In the genomic region with DNA sequence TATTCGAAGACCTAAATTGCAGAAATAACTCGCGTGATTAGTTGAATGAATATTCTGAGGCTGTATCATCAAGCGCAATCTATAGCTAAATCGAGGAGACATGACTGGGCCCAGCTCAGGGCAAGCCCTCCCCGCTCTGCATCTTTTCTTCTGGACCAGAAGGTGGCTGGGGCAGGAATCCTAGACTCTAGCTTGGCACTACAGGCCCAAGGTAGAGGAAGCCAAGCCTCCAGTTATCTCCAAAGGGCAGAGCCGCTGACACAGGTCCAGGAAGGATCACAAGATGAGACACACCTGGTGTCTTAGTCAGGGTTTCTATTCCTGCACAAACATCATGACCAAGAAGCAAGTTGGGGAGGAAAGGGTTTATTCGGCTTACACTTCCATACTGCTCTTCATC, we compare ENCODE assay signal across 19 mouse cellular contexts.
DNase-seq lines count a peak whose midpoint lies in the region; ATAC-seq lines count a peak whose summit lies in the region.
"Had no signal": no experiment of that assay in that cellular context is flagged by ENCODE, and none has a peak within 500 bp of the region (broad histone marks: within the 10 kb centered on the region; RNA-seq: fewer than 3 reads in every experiment).

No protein-coding gene starts in this region.

- no peak overlapping the region for H3K4me2 ChIP-seq in forebrain, embryonic 13.5 days
- no peak overlapping the region for H3K4me2 ChIP-seq in forebrain, embryonic 11.5 days (ENCODE audit: low read depth, low read length, severe bottlenecking)
- no peak overlapping the region for H3K4me2 ChIP-seq in hindbrain, embryonic 13.5 days
- H3K4me2 ChIP-seq in hindbrain, embryonic 14.5 days (replicated peaks) = no peak overlapping the region
- no peak overlapping the region for H3K4me2 ChIP-seq in midbrain, embryonic 14.5 days (ENCODE audit: low read length)
- H3K4me2 ChIP-seq: embryonic facial prominence, embryonic 15.5 days; heart, embryonic 12.5 days; hindbrain, embryonic 12.5 days; intestine, embryonic 15.5 days had no signal

- H3K27ac ChIP-seq in forebrain, embryonic 13.5 days = peak overlapping the region; percentile 51; the same call in 1 of the 2 replicates
- H3K27ac ChIP-seq in forebrain, embryonic 11.5 days (ENCODE audit: low read depth, low read length) = no peak overlapping the region
- peak overlapping the region; percentile 12; the same call in 1 of the 2 replicates for H3K27ac ChIP-seq in hindbrain, embryonic 13.5 days
- H3K27ac ChIP-seq in hindbrain, embryonic 14.5 days = no peak overlapping the region
- H3K27ac ChIP-seq in midbrain, embryonic 10.5 days (replicated peaks) = peak overlapping the region; percentile 74
- H3K27ac ChIP-seq in midbrain, embryonic 14.5 days (replicated peaks; ENCODE audit: low read depth, low read length) = no peak overlapping the region
- H3K27ac ChIP-seq in macrophage = peak overlapping the region; percentile 97
- H3K27ac ChIP-seq: embryonic facial prominence, embryonic 15.5 days; hindbrain, embryonic 12.5 days; intestine, embryonic 15.5 days had no signal

- 82% methylated on average over 8 of the region's 8 CpGs for WGBS in forebrain, embryonic 13.5 days
- WGBS in forebrain, embryonic 11.5 days = 88% methylated on average over 8 of the region's 8 CpGs
- WGBS in hindbrain, embryonic 13.5 days = 80% methylated on average over 8 of the region's 8 CpGs
- WGBS in hindbrain, embryonic 14.5 days = 88% methylated on average over 8 of the region's 8 CpGs
- 92% methylated on average over 8 of the region's 8 CpGs for WGBS in midbrain, embryonic 10.5 days
- 84% methylated on average over 8 of the region's 8 CpGs for WGBS in midbrain, embryonic 14.5 days
- WGBS in macrophage (ENCODE audit: missing documents) = 93% methylated on average over 6 of the region's 8 CpGs

- DNase-seq in forebrain, embryonic 11.5 days (ENCODE audit: low spot score) = no peak
- DNase-seq in hindbrain, embryonic 14.5 days (ENCODE audit: low spot score) = no peak
- DNase-seq in midbrain, embryonic 10.5 days (ENCODE audit: low spot score) = no peak
- no peak for DNase-seq in midbrain, embryonic 14.5 days
- DNase-seq in urinary bladder, postnatal 4 days (ENCODE audit: low spot score in 2 of 2) = no peak
- DNase-seq: adrenal gland, adult 2 months; adrenal gland, postnatal 25 days; cerebellum, adult 11 months; embryo, embryonic 11 days; gastrocnemius, adult 2 months; gastrocnemius, postnatal 25 days had no signal

- no peak for ATAC-seq in forebrain, embryonic 13.5 days
- ATAC-seq in forebrain, embryonic 11.5 days (replicated peaks; ENCODE audit: low FRiP score) = no peak
- no peak for ATAC-seq in hindbrain, embryonic 13.5 days (ENCODE audit: low FRiP score)
- ATAC-seq in hindbrain, embryonic 14.5 days (ENCODE audit: low FRiP score) = no peak
- no peak for ATAC-seq in midbrain, embryonic 14.5 days (ENCODE audit: low FRiP score, low TSS enrichment)
- ATAC-seq: intestine, embryonic 15.5 days had no signal

- H3K36me3 ChIP-seq in forebrain, embryonic 13.5 days (ENCODE audit: poor library complexity, severe bottlenecking) = no peaks in the 10 kb centered on the region
- H3K36me3 ChIP-seq in forebrain, embryonic 11.5 days (ENCODE audit: control insufficient read depth, insufficient read depth, low read length) = no peaks in the 10 kb centered on the region
- no peaks in the 10 kb centered on the region for H3K36me3 ChIP-seq in hindbrain, embryonic 13.5 days
- no peaks in the 10 kb centered on the region for H3K36me3 ChIP-seq in hindbrain, embryonic 14.5 days (replicated peaks; ENCODE audit: control insufficient read depth, insufficient read depth)
- no peaks in the 10 kb centered on the region for H3K36me3 ChIP-seq in midbrain, embryonic 10.5 days
- H3K36me3 ChIP-seq in midbrain, embryonic 14.5 days (ENCODE audit: control insufficient read depth, insufficient read depth, low read length) = no peaks in the 10 kb centered on the region
- H3K36me3 ChIP-seq in macrophage (ENCODE audit: inconsistent target) = no peaks in the 10 kb centered on the region; the same call in 1 of the 2 replicates
- H3K36me3 ChIP-seq: embryonic facial prominence, embryonic 15.5 days; hindbrain, embryonic 12.5 days; intestine, embryonic 15.5 days had no signal

- peaks cover 90% of the 10 kb centered on the region for H3K79me2 ChIP-seq in macrophage (ENCODE audit: inconsistent target)

- H3K27me3 ChIP-seq in forebrain, embryonic 13.5 days = no peaks in the 10 kb centered on the region
- H3K27me3 ChIP-seq in forebrain, embryonic 11.5 days (ENCODE audit: control insufficient read depth, insufficient read depth, low read length) = no peaks in the 10 kb centered on the region
- 0 out of 2 replicates have a peak, but pooled peaks cover 5% of the 10 kb centered on the region for H3K27me3 ChIP-seq in hindbrain, embryonic 13.5 days
- no peaks in the 10 kb centered on the region for H3K27me3 ChIP-seq in hindbrain, embryonic 14.5 days (ENCODE audit: control insufficient read depth, insufficient read depth, low read length)
- no peaks in the 10 kb centered on the region for H3K27me3 ChIP-seq in midbrain, embryonic 10.5 days (ENCODE audit: low read depth, poor library complexity, severe bottlenecking)
- no peaks in the 10 kb centered on the region for H3K27me3 ChIP-seq in midbrain, embryonic 14.5 days (ENCODE audit: control insufficient read depth, insufficient read depth, low read length)
- H3K27me3 ChIP-seq: embryonic facial prominence, embryonic 15.5 days; heart, embryonic 12.5 days; intestine, embryonic 15.5 days had no signal

- H3K4me3 ChIP-seq in forebrain, embryonic 13.5 days = no peak overlapping the region
- H3K4me3 ChIP-seq in forebrain, embryonic 11.5 days (ENCODE audit: low read depth, low read length) = no peak overlapping the region
- H3K4me3 ChIP-seq in hindbrain, embryonic 13.5 days = no peak overlapping the region
- H3K4me3 ChIP-seq in hindbrain, embryonic 14.5 days (replicated peaks; ENCODE audit: low read length) = no peak overlapping the region
- H3K4me3 ChIP-seq in midbrain, embryonic 10.5 days = no peak overlapping the region
- no peak overlapping the region for H3K4me3 ChIP-seq in midbrain, embryonic 14.5 days (replicated peaks; ENCODE audit: low read depth, low read length)
- no peak overlapping the region for H3K4me3 ChIP-seq in macrophage (ENCODE audit: inconsistent target)
- H3K4me3 ChIP-seq: embryonic facial prominence, embryonic 15.5 days; erythroblast, embryonic 14.5 days; gastrocnemius, adult 2 months; heart, embryonic 12.5 days; hindbrain, embryonic 12.5 days; intestine, embryonic 15.5 days had no signal

- H3K9ac ChIP-seq in forebrain, embryonic 13.5 days = no peak overlapping the region
- no peak overlapping the region for H3K9ac ChIP-seq in forebrain, embryonic 11.5 days (ENCODE audit: low read length)
- H3K9ac ChIP-seq in hindbrain, embryonic 13.5 days = peak overlapping the region; percentile 56; the same call in 1 of the 2 replicates
- H3K9ac ChIP-seq in hindbrain, embryonic 14.5 days = no peak overlapping the region
- H3K9ac ChIP-seq in midbrain, embryonic 14.5 days (replicated peaks; ENCODE audit: low read length) = no peak overlapping the region
- H3K9ac ChIP-seq: embryonic facial prominence, embryonic 15.5 days; heart, embryonic 12.5 days; hindbrain, embryonic 12.5 days; intestine, embryonic 15.5 days had no signal

- H3K4me1 ChIP-seq in forebrain, embryonic 13.5 days = peaks cover 43% of the 10 kb centered on the region
- peaks cover 7% of the 10 kb centered on the region; the same call in 1 of the 2 replicates for H3K4me1 ChIP-seq in forebrain, embryonic 11.5 days (replicated peaks; ENCODE audit: control insufficient read depth, insufficient read depth, low read length)
- H3K4me1 ChIP-seq in hindbrain, embryonic 13.5 days (replicated peaks) = peaks cover 40% of the 10 kb centered on the region
- peaks cover 17% of the 10 kb centered on the region; the same call in 1 of the 2 replicates for H3K4me1 ChIP-seq in hindbrain, embryonic 14.5 days (replicated peaks; ENCODE audit: control insufficient read depth, insufficient read depth, low read length)
- peaks cover 53% of the 10 kb centered on the region for H3K4me1 ChIP-seq in midbrain, embryonic 10.5 days
- peaks cover 5% of the 10 kb centered on the region; the same call in 1 of the 2 replicates for H3K4me1 ChIP-seq in midbrain, embryonic 14.5 days (ENCODE audit: control insufficient read depth, insufficient read depth, low read length)

- no peaks in the 10 kb centered on the region for H3K9me3 ChIP-seq in forebrain, embryonic 13.5 days (replicated peaks)
- H3K9me3 ChIP-seq in forebrain, embryonic 11.5 days (ENCODE audit: control insufficient read depth, low read length) = no peaks in the 10 kb centered on the region
- no peaks in the 10 kb centered on the region for H3K9me3 ChIP-seq in hindbrain, embryonic 13.5 days
- no peaks in the 10 kb centered on the region for H3K9me3 ChIP-seq in hindbrain, embryonic 14.5 days (ENCODE audit: control insufficient read depth, low read length)
- no peaks in the 10 kb centered on the region for H3K9me3 ChIP-seq in midbrain, embryonic 10.5 days (replicated peaks)
- H3K9me3 ChIP-seq in midbrain, embryonic 14.5 days (ENCODE audit: control insufficient read depth, low read length) = no peaks in the 10 kb centered on the region
- H3K9me3 ChIP-seq: embryonic facial prominence, embryonic 15.5 days; hindbrain, embryonic 12.5 days; intestine, embryonic 15.5 days had no signal

Comparison
In these comparisons a context has a peak if more than half of its experiments do, and no peak if none do; other contexts are left out.
1. H3K27ac ChIP-seq: peak in forebrain, embryonic 13.5 days (single experiment), hindbrain, embryonic 13.5 days (single experiment), midbrain, embryonic 10.5 days (single experiment) and macrophage (single experiment); none in forebrain, embryonic 11.5 days (single experiment), hindbrain, embryonic 14.5 days (single experiment) and midbrain, embryonic 14.5 days (single experiment).